Mouse (Mus musculus): ENCODE data around the gene Mog. TPM values are rescaled to one million over a fixed set of nuclear protein-coding genes. Genes with fewer than 3 reads are reported as not detected.

The Mog gene
- polyA plus RNA-seq (2014; fragmentation: Nextera tagmentation; extraction: Ambion mirVana): 0.14 TPM in 1 of 2 replicates, not detected in the other

- H3K9ac ChIP-seq (ENCODE audit: low read depth, low read length): no peak within 1 kb of the TSS
- H3K4me3 ChIP-seq (ENCODE audit: low read depth, low read length): no peak within 1 kb of the TSS
- no peak within 1 kb of the TSS for H3K4me2 ChIP-seq
- H3K36me3 ChIP-seq (ENCODE audit: control insufficient read depth, insufficient read depth, low read length): no peaks in the 10 kb centered on the region
- no peaks in the 10 kb centered on the region for H3K27me3 ChIP-seq (replicated peaks; ENCODE audit: control insufficient read depth, insufficient read depth, low read length)
- ATAC-seq (replicated peaks; ENCODE audit: low FRiP score) (no peak), DNase-seq (ENCODE audit: low spot score) (no peak)
- no peak within 1 kb of the TSS for H3K27ac ChIP-seq (ENCODE audit: low read depth, low read length)
- WGBS: 73% methylated on average over 9 of the region's 9 CpGs
- no peaks in the 10 kb centered on the region for H3K9me3 ChIP-seq (ENCODE audit: control insufficient read depth, low read length)
- no peaks in the 10 kb centered on the region for H3K4me1 ChIP-seq (replicated peaks; ENCODE audit: control insufficient read depth, insufficient read depth, low read length)
Measured at GRCm38 (mm10) chr17:37022628-37023576, at the start of gene Mog. Mog (minus strand) TSS chr17:37023398.

- Histone ChIP-seq H3K9me3 (ENCODE audit: control insufficient read depth, low read length) (no peaks in the 10 kb centered on the region), H3K4me2 (no peak overlapping the region), H3K36me3 (ENCODE audit: control insufficient read depth, insufficient read depth, low read length) (peaks cover 4% of the 10 kb centered on the region; the same call in 1 of the 2 replicates), H3K4me1 (replicated peaks; ENCODE audit: control insufficient read depth, insufficient read depth, low read length) (no peaks in the 10 kb centered on the region), H3K27me3 (replicated peaks; ENCODE audit: control insufficient read depth, insufficient read depth, low read length) (no peaks in the 10 kb centered on the region), H3K9ac (ENCODE audit: low read depth, low read length) (no peak overlapping the region), H3K27ac (ENCODE audit: low read depth, low read length) (no peak overlapping the region), H3K4me3 (ENCODE audit: low read depth, low read length) (no peak overlapping the region)
- DNase-seq (ENCODE audit: low spot score): no peak
- WGBS: 69% methylated on average over 11 of the region's 11 CpGs
- no peak for ATAC-seq (replicated peaks; ENCODE audit: low FRiP score)
Measured at GRCm38 (mm10) chr17:37072730-37073276, 49.6 kb upstream of the Mog start.

DNA sequence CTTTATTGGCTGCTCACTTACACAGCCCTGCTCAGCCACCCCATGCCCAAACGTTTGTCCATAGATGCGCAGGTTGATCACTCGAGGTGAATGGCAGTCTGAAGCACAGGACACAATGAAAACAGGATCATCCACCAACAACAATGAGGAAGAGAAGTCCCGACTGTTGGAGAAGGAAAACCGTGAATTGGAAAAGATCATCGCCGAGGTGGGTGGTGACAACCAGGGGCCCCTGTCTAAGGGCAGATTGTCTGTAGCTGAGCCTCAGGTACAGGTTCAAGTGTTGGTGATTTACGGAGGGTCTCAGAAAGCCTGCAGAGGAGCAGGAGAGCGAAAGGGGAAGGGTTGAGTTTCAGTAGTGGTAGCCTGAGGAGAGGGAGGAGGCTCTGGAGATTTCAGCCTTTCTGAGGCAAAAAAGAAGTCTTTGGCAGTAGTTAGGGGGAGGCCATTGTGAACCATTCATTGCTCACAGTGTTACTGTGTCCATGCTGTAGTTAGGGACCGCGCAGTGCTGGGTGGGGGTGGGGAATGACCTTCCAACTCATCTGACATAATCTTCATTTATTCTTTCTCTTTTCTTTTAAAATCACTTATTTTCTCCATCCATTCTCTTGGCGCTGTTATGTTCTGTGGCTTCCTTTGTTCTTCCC lies 49.0 kb upstream of the Mog start:
- no peak for ATAC-seq (replicated peaks; ENCODE audit: low FRiP score)

GRCm38 (mm10) chr17:37070121-37070520 lies 46.9 kb upstream of the Mog start:
- no peak overlapping the region for H3K27ac ChIP-seq (ENCODE audit: low read depth, low read length)
- ATAC-seq (replicated peaks; ENCODE audit: low FRiP score): no peak
- no peak for DNase-seq (ENCODE audit: low spot score)

More for the DNA sequence above, 49.0 kb upstream of the Mog start:
- Histone ChIP-seq H3K27ac (ENCODE audit: low read depth, low read length) (no peak overlapping the region), H3K4me1 (replicated peaks; ENCODE audit: control insufficient read depth, insufficient read depth, low read length) (no peaks in the 10 kb centered on the region), H3K27me3 (replicated peaks; ENCODE audit: control insufficient read depth, insufficient read depth, low read length) (no peaks in the 10 kb centered on the region), H3K9ac (ENCODE audit: low read depth, low read length) (no peak overlapping the region), H3K36me3 (ENCODE audit: control insufficient read depth, insufficient read depth, low read length) (peaks cover 4% of the 10 kb centered on the region; the same call in 1 of the 2 replicates), H3K9me3 (ENCODE audit: control insufficient read depth, low read length) (no peaks in the 10 kb centered on the region), H3K4me3 (ENCODE audit: low read depth, low read length) (no peak overlapping the region), H3K4me2 (no peak overlapping the region)
- 79% methylated on average over 12 of the region's 12 CpGs for WGBS
- DNase-seq (ENCODE audit: low spot score): no peak

DNA sequence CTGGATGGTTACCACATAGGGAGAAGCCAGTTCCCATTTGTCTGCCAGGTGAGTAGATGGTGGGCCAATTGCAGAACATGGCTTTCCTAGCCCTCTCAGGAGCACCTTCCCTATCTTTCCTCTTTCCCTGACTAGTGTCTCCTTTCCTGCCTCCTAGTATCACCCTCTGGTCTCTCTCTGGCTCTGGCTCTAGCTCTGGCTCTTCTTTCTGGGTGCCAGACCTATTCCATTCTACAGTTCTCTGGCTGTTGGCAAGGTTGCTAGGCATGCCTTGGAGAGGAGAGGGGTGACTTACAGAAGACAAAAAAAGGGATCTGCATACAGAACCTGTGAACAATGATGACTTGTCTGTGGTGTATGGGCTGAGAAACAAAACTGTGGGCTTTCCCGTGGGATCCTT lies 44.7 kb upstream of the Mog start:
- DNase-seq (ENCODE audit: low spot score): no peak
- H3K27me3 ChIP-seq (replicated peaks; ENCODE audit: control insufficient read depth, insufficient read depth, low read length): no peaks in the 10 kb centered on the region
- no peaks in the 10 kb centered on the region for H3K9me3 ChIP-seq (ENCODE audit: control insufficient read depth, low read length)
- peaks cover 4% of the 10 kb centered on the region; the same call in 1 of the 2 replicates for H3K36me3 ChIP-seq (ENCODE audit: control insufficient read depth, insufficient read depth, low read length)
- no peak overlapping the region for H3K27ac ChIP-seq (ENCODE audit: low read depth, low read length)
- no peak for ATAC-seq (replicated peaks; ENCODE audit: low FRiP score)
- 53% methylated on average over 1 of the region's 1 CpGs for WGBS
- no peak overlapping the region for H3K9ac ChIP-seq (ENCODE audit: low read depth, low read length)
- no peaks in the 10 kb centered on the region for H3K4me1 ChIP-seq (replicated peaks; ENCODE audit: control insufficient read depth, insufficient read depth, low read length)
- H3K4me3 ChIP-seq (ENCODE audit: low read depth, low read length): no peak overlapping the region
- H3K4me2 ChIP-seq: no peak overlapping the region

More at GRCm38 (mm10) chr17:37070121-37070520, 46.9 kb upstream of the Mog start:
- H3K9me3 ChIP-seq (ENCODE audit: control insufficient read depth, low read length): no peaks in the 10 kb centered on the region
- no peaks in the 10 kb centered on the region for H3K4me1 ChIP-seq (replicated peaks; ENCODE audit: control insufficient read depth, insufficient read depth, low read length)
- H3K27me3 ChIP-seq (replicated peaks; ENCODE audit: control insufficient read depth, insufficient read depth, low read length): no peaks in the 10 kb centered on the region
- no peak overlapping the region for H3K4me3 ChIP-seq (ENCODE audit: low read depth, low read length)
- H3K9ac ChIP-seq (ENCODE audit: low read depth, low read length): no peak overlapping the region
- peaks cover 4% of the 10 kb centered on the region; the same call in 1 of the 2 replicates for H3K36me3 ChIP-seq (ENCODE audit: control insufficient read depth, insufficient read depth, low read length)
- no peak overlapping the region for H3K4me2 ChIP-seq
- WGBS: 88% methylated on average over 8 of the region's 8 CpGs

DNA sequence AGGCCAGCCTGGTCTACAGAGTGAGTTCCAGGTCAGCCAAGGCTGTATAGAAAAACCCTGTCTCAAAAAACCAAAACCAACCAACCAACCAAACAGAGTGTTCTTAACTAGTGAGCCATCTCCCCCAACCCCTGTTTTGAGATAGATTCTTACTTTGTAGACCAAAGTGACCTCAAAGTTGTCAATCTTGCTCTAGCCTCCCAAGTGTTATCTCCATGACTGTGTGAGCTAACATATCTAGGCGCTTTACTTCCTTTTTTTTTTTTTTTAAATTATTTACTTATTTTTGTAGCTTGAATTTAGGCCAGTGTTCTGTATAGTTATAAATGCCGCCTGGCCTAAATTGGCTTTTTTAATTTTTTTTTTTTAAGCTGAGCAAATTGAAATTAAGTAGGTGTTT lies 42.8 kb upstream of the Mog start:
- 73% methylated on average over 2 of the region's 2 CpGs for WGBS
- Histone ChIP-seq H3K4me3 (ENCODE audit: low read depth, low read length) (no peak overlapping the region), H3K36me3 (ENCODE audit: control insufficient read depth, insufficient read depth, low read length) (peaks cover 4% of the 10 kb centered on the region; the same call in 1 of the 2 replicates), H3K4me2 (no peak overlapping the region), H3K4me1 (replicated peaks; ENCODE audit: control insufficient read depth, insufficient read depth, low read length) (no peaks in the 10 kb centered on the region), H3K27me3 (replicated peaks; ENCODE audit: control insufficient read depth, insufficient read depth, low read length) (no peaks in the 10 kb centered on the region), H3K9ac (ENCODE audit: low read depth, low read length) (no peak overlapping the region), H3K27ac (ENCODE audit: low read depth, low read length) (no peak overlapping the region), H3K9me3 (ENCODE audit: control insufficient read depth, low read length) (no peaks in the 10 kb centered on the region)
- no peak for DNase-seq (ENCODE audit: low spot score)
- no peak for ATAC-seq (replicated peaks; ENCODE audit: low FRiP score)

DNA sequence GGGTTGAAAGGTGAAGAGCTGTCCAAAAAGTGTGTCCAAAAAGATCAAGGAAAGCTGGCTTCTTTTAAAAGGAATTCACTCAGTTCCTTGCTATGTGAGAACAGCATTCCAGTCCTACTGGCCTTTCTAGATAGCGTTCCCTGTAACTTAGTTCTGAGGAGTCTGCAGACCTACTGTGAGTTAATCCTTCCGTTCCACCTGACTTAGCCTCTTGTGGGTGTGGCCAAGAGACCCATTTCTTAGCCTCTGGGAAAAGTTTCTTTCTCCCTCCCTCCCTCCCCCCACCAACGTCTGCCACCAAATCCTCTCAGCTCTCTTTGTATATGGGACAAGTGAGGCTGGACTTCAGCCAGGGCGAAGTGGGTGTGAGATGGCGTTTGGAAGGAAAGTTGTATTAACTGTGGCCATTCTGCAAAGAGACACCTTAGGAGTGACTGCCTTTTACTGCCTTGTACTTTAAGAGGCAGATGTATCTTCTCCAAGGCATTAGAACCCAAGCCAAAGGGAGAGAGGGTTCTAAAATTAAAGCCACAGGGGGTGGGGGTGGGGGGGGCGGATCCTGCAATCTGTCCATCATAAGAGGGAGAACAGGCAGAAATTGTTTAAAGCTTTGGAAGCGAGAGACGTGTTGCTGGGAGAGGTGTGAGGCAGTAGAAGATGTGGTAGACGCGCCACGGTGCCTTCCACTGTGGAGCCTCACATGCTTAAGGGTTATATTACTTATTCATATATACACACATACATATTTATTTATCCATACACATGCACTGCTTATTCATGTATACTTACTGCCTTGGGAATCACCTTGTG lies 40.7 kb upstream of the Mog start:
- no peaks in the 10 kb centered on the region; the same call in 1 of the 2 replicates for H3K36me3 ChIP-seq (ENCODE audit: control insufficient read depth, insufficient read depth, low read length)
- WGBS: 84% methylated on average over 11 of the region's 11 CpGs

DNA sequence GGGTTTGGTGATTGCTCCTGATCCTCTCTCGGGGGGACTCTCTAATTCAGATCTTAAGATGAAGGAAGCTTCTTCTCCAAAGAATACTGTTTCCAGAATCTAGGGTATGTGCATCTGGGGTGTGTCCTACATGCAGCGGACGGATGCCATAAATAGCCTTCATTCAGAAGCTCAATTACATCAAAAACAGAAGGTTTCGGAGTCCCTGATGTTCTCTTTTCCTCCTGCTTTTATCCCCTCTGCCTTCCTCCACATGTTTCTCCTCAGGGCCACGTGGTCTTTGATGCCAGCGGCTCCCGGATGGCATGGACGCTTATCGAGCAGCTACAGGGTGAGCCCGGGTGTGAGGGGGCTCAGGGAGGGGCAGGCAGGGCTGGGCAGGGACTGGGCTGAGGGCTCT lies 39.9 kb upstream of the Mog start:
- no peak for ATAC-seq (replicated peaks; ENCODE audit: low FRiP score)
- H3K9me3 ChIP-seq (ENCODE audit: control insufficient read depth, low read length): no peaks in the 10 kb centered on the region
- H3K4me2 ChIP-seq: no peak overlapping the region
- no peak overlapping the region for H3K9ac ChIP-seq (ENCODE audit: low read depth, low read length)
- no peaks in the 10 kb centered on the region for H3K27me3 ChIP-seq (replicated peaks; ENCODE audit: control insufficient read depth, insufficient read depth, low read length)
- no peak overlapping the region for H3K27ac ChIP-seq (ENCODE audit: low read depth, low read length)
- WGBS: 76% methylated on average over 10 of the region's 10 CpGs
- H3K36me3 ChIP-seq (ENCODE audit: control insufficient read depth, insufficient read depth, low read length): no peaks in the 10 kb centered on the region
- no peaks in the 10 kb centered on the region for H3K4me1 ChIP-seq (replicated peaks; ENCODE audit: control insufficient read depth, insufficient read depth, low read length)
- no peak overlapping the region for H3K4me3 ChIP-seq (ENCODE audit: low read depth, low read length)
- no peak for DNase-seq (ENCODE audit: low spot score)

More for the DNA sequence above, 40.7 kb upstream of the Mog start:
- Histone ChIP-seq H3K9me3 (ENCODE audit: control insufficient read depth, low read length) (no peaks in the 10 kb centered on the region), H3K4me1 (replicated peaks; ENCODE audit: control insufficient read depth, insufficient read depth, low read length) (no peaks in the 10 kb centered on the region), H3K4me2 (no peak overlapping the region), H3K4me3 (ENCODE audit: low read depth, low read length) (no peak overlapping the region), H3K27me3 (replicated peaks; ENCODE audit: control insufficient read depth, insufficient read depth, low read length) (no peaks in the 10 kb centered on the region), H3K9ac (ENCODE audit: low read depth, low read length) (no peak overlapping the region), H3K27ac (ENCODE audit: low read depth, low read length) (no peak overlapping the region)
- no peak for ATAC-seq (replicated peaks; ENCODE audit: low FRiP score)
- DNase-seq (ENCODE audit: low spot score): no peak

All from liver, embryonic 11.5 days (tissue).